Mouse (Mus musculus): Measurements from ENCODE around the gene Igsf21.

Igsf21 gene

GRCm38 (mm10) chr4:140076852-140077563 lies 169.6 kb downstream of the Igsf21 start:
- POLR2A ChIA-PET, result interaction anchor here in 1 of 4 experiments (1.2 kb wide), 1 partner anchor 24 kb away, joined by 3 read pairs; no protein-coding TSS in a partner anchor
- CTCF ChIA-PET, result interaction anchor here (0.6 to 1.5 kb wide), 5 partner anchors 22 to 498 kb away, joined by 3 to 5 read pairs (median 3); no protein-coding TSS in a partner anchor

GRCm38 (mm10) chr4:140076428-140076827 lies 170.2 kb downstream of the Igsf21 start:
- ChIA-PET POLR2A (interaction anchor here in 1 of 4 experiments (1.2 kb wide), 1 partner anchor 25 kb away, joined by 3 read pairs; no protein-coding TSS in a partner anchor), CTCF (interaction anchor here in 1 of 4 experiments (0.8 kb wide), 1 partner anchor 205 kb away, joined by 3 read pairs; no protein-coding TSS in a partner anchor)

- ChIA-PET CTCF (interaction anchor here in 2 of 4 experiments (0.6 to 3.1 kb wide), 6 partner anchors 18 to 41 kb away, joined by 3 to 24 read pairs (median 8); no protein-coding TSS in a partner anchor), POLR2A (interaction anchor here in 3 of 4 experiments (1.1 to 2.4 kb wide), 5 partner anchors 15 to 145 kb away, joined by 4 to 12 read pairs (median 5); no protein-coding TSS in a partner anchor)
These were observed 175.5 kb downstream of the Igsf21 start for GRCm38 (mm10) chr4:140071047-140071446.

- CTCF ChIA-PET, result interaction anchor here (0.5 to 3.1 kb wide), 21 partner anchors 9 to 459 kb away, joined by 3 to 24 read pairs (median 6); no protein-coding TSS in a partner anchor
- POLR2A ChIA-PET, result interaction anchor here (0.6 to 2.4 kb wide), 22 partner anchors 16 to 1436 kb away, joined by 3 to 12 read pairs (median 5); partner anchors contain the start of gene Klhdc7a (in 1 of the 4)
These were observed 176.3 kb downstream of the Igsf21 start for GRCm38 (mm10) chr4:140070331-140070652.

- ChIA-PET CTCF (interaction anchor here (0.5 to 3.1 kb wide), 35 partner anchors 9 to 961 kb away, joined by 3 to 24 read pairs (median 4); no protein-coding TSS in a partner anchor), POLR2A (interaction anchor here (0.6 to 2.4 kb wide), 44 partner anchors 11 to 1435 kb away, joined by 3 to 12 read pairs (median 4); partner anchors contain the start of genes Klhdc7a (in 2 of the 4) and Aldh4a1 (in 1 of the 4))
These were observed 176.8 kb downstream of the Igsf21 start for GRCm38 (mm10) chr4:140069563-140070330.

- ChIA-PET POLR2A (interaction anchor here in 3 of 4 experiments (1.1 to 2.4 kb wide), 11 partner anchors 16 to 572 kb away, joined by 3 to 12 read pairs (median 5); partner anchors contain the start of gene Aldh4a1 (in 1 of the 3)), CTCF (interaction anchor here (0.5 to 3.1 kb wide), 15 partner anchors 15 to 308 kb away, joined by 3 to 24 read pairs (median 7); no protein-coding TSS in a partner anchor)
These were observed 178.1 kb downstream of the Igsf21 start for GRCm38 (mm10) chr4:140068468-140068867.

- POLR2A ChIA-PET, result interaction anchor here in 2 of 4 experiments (0.5 to 1.4 kb wide), 4 partner anchors 11 to 193 kb away, joined by 3 to 4 read pairs (median 3); no protein-coding TSS in a partner anchor
- CTCF ChIA-PET, result interaction anchor here in 3 of 4 experiments (0.6 to 1.4 kb wide), 4 partner anchors 13 to 37 kb away, joined by 3 to 9 read pairs (median 6); no protein-coding TSS in a partner anchor
These were observed 180.6 kb downstream of the Igsf21 start for GRCm38 (mm10) chr4:140066011-140066410.

- POLR2A ChIA-PET, result interaction anchor here in 1 of 4 experiments (2.6 kb wide), 1 partner anchor 9 kb away, joined by 5 read pairs; no protein-coding TSS in a partner anchor
- CTCF ChIA-PET, result interaction anchor here in 3 of 4 experiments (0.5 to 2.6 kb wide), 4 partner anchors 10 to 251 kb away, joined by 3 to 6 read pairs (median 4); no protein-coding TSS in a partner anchor
These were observed 183.4 kb downstream of the Igsf21 start for GRCm38 (mm10) chr4:140063153-140063671.

GRCm38 (mm10) chr4:140060251-140060650 lies 186.3 kb downstream of the Igsf21 start:
- CTCF ChIA-PET, result interaction anchor here in 1 of 4 experiments (0.5 kb wide), 1 partner anchor 134 kb away, joined by 4 read pairs; no protein-coding TSS in a partner anchor
- POLR2A ChIA-PET, result no interaction called here

GRCm38 (mm10) chr4:140053042-140053441 lies 193.5 kb downstream of the Igsf21 start:
- ChIA-PET POLR2A (interaction anchor here in 3 of 4 experiments (0.9 to 2.8 kb wide), 12 partner anchors 9 to 196 kb away, joined by 3 to 12 read pairs (median 4); partner anchors contain the start of gene Klhdc7a (in 1 of the 3)), CTCF (interaction anchor here (0.6 to 2.9 kb wide), 40 partner anchors 8 to 627 kb away, joined by 3 to 23 read pairs (median 5); partner anchors contain the start of gene Klhdc7a (in 1 of the 4))

- CTCF ChIA-PET, result interaction anchor here (0.6 to 2.9 kb wide), 41 partner anchors 8 to 489 kb away, joined by 3 to 23 read pairs (median 4); partner anchors contain the start of gene Klhdc7a (in 1 of the 4)
- POLR2A ChIA-PET, result interaction anchor here in 3 of 4 experiments (0.7 to 2.8 kb wide), 14 partner anchors 8 to 196 kb away, joined by 3 to 12 read pairs (median 4); partner anchors contain the start of gene Klhdc7a (in 1 of the 3)
These were observed 194.0 kb downstream of the Igsf21 start for GRCm38 (mm10) chr4:140052575-140052974.

GRCm38 (mm10) chr4:140047807-140048362 lies 198.7 kb downstream of the Igsf21 start:
- ChIA-PET POLR2A (interaction anchor here in 3 of 4 experiments (0.6 to 1.6 kb wide), 12 partner anchors 9 to 679 kb away, joined by 3 to 21 read pairs (median 3); partner anchors contain the start of gene Klhdc7a (in 1 of the 3)), CTCF (interaction anchor here (0.5 to 1.9 kb wide), 14 partner anchors 9 to 1366 kb away, joined by 3 to 15 read pairs (median 4); no protein-coding TSS in a partner anchor)

- ChIA-PET CTCF (interaction anchor here (0.5 to 3.3 kb wide), 26 partner anchors 8 to 732 kb away, joined by 3 to 23 read pairs (median 4); no protein-coding TSS in a partner anchor), POLR2A (interaction anchor here (0.5 to 2.2 kb wide), 21 partner anchors 8 to 1728 kb away, joined by 3 to 12 read pairs (median 4); partner anchors contain the start of gene Klhdc7a (in 1 of the 4))
These were observed 202.6 kb downstream of the Igsf21 start for GRCm38 (mm10) chr4:140043953-140044352.

GRCm38 (mm10) chr4:140038586-140039411 lies 207.8 kb downstream of the Igsf21 start:
- CTCF ChIA-PET, result interaction anchor here (0.6 to 3.3 kb wide), 19 partner anchors 8 to 402 kb away, joined by 3 to 18 read pairs (median 3); no protein-coding TSS in a partner anchor
- POLR2A ChIA-PET, result interaction anchor here (0.5 to 2.2 kb wide), 14 partner anchors 9 to 358 kb away, joined by 3 to 8 read pairs (median 3); no protein-coding TSS in a partner anchor

GRCm38 (mm10) chr4:140037784-140038387 lies 208.7 kb downstream of the Igsf21 start:
- CTCF ChIA-PET, result interaction anchor here (0.5 to 3.3 kb wide), 22 partner anchors 8 to 1825 kb away, joined by 3 to 18 read pairs (median 3); no protein-coding TSS in a partner anchor
- POLR2A ChIA-PET, result interaction anchor here (0.6 to 2.2 kb wide), 16 partner anchors 9 to 626 kb away, joined by 3 to 8 read pairs (median 4); no protein-coding TSS in a partner anchor
